Mouse (Mus musculus) 416B (cell line): ENCODE measurements at regions not wholly inside any gene's neighbourhood (a gene's known extent, or its start where the extent isn't known, plus 50 kb on each side); places are given as distances from the start of the nearest gene placed in this dataset.

Source experiments
- DNase-seq: peaks from one replicate; pipeline ENCODE4 v3.0.0; 2011; ENCODE audit warnings: low read depth

- no peak for DNase-seq
Observed at GRCm38 (mm10) chr4:30776816-30777442, 1187.0 kb upstream of the Map3k7 start.

GRCm38 (mm10) chr4:30781649-30782048 lies 1182.2 kb upstream of the Map3k7 start:
- no peak for DNase-seq

- DNase-seq: no peak
Observed at GRCm38 (mm10) chr4:30789976-30790657, 1173.8 kb upstream of the Map3k7 start.

- DNase-seq: no peak
Observed at GRCm38 (mm10) chr4:30809798-30810197, 1154.1 kb upstream of the Map3k7 start.

- DNase-seq: no peak
Observed at GRCm38 (mm10) chr4:30855361-30856056, 1108.4 kb upstream of the Map3k7 start.

GRCm38 (mm10) chr4:30904966-30905365 lies 1058.9 kb upstream of the Map3k7 start:
- DNase-seq: no peak

GRCm38 (mm10) chr4:30922944-30923343 lies 1041.0 kb upstream of the Map3k7 start:
- DNase-seq: no peak

- DNase-seq: no peak
Observed at GRCm38 (mm10) chr4:30932358-30932757, 1031.5 kb upstream of the Map3k7 start.

- DNase-seq: no peak
Observed at GRCm38 (mm10) chr4:30933030-30933987, 1030.6 kb upstream of the Map3k7 start.

- no peak for DNase-seq
Observed at GRCm38 (mm10) chr4:30983611-30984010, 980.3 kb upstream of the Map3k7 start.

- DNase-seq: no peak
Observed at GRCm38 (mm10) chr4:31012006-31012405, 951.9 kb upstream of the Map3k7 start.

GRCm38 (mm10) chr4:31052077-31052677 lies 911.7 kb upstream of the Map3k7 start:
- DNase-seq: no peak

GRCm38 (mm10) chr4:31076236-31076635 lies 887.7 kb upstream of the Map3k7 start:
- no peak for DNase-seq

GRCm38 (mm10) chr4:31121586-31121985 lies 842.3 kb upstream of the Map3k7 start:
- no peak for DNase-seq

- DNase-seq: no peak
Observed at GRCm38 (mm10) chr4:31143166-31143565, 820.7 kb upstream of the Map3k7 start.

- DNase-seq: no peak
Observed at GRCm38 (mm10) chr4:31167431-31167830, 796.5 kb upstream of the Map3k7 start.

GRCm38 (mm10) chr4:31168357-31168756 lies 795.5 kb upstream of the Map3k7 start:
- DNase-seq: no peak

- no peak for DNase-seq
Observed at GRCm38 (mm10) chr4:31171190-31171589, 792.7 kb upstream of the Map3k7 start.

- DNase-seq: no peak
Observed at GRCm38 (mm10) chr4:31197852-31198251, 766.0 kb upstream of the Map3k7 start.

- no peak for DNase-seq
Observed at GRCm38 (mm10) chr4:31203286-31203685, 760.6 kb upstream of the Map3k7 start.

GRCm38 (mm10) chr4:31205332-31205970 lies 758.4 kb upstream of the Map3k7 start:
- DNase-seq: no peak
